Mouse (Mus musculus): Measurements from ENCODE around the gene 9130409I23Rik. TPM values are rescaled to one million over a fixed set of nuclear protein-coding genes. Genes with fewer than 3 reads are reported as not detected.
"Not testable (repeated sequence)": the region's sequence is repeated elsewhere in the genome, so short reads cannot be mapped to it uniquely, and the experiment has no call there.

9130409I23Rik gene
- total RNA-seq, 2 experiments from 2014 or later: not detected

DNA sequence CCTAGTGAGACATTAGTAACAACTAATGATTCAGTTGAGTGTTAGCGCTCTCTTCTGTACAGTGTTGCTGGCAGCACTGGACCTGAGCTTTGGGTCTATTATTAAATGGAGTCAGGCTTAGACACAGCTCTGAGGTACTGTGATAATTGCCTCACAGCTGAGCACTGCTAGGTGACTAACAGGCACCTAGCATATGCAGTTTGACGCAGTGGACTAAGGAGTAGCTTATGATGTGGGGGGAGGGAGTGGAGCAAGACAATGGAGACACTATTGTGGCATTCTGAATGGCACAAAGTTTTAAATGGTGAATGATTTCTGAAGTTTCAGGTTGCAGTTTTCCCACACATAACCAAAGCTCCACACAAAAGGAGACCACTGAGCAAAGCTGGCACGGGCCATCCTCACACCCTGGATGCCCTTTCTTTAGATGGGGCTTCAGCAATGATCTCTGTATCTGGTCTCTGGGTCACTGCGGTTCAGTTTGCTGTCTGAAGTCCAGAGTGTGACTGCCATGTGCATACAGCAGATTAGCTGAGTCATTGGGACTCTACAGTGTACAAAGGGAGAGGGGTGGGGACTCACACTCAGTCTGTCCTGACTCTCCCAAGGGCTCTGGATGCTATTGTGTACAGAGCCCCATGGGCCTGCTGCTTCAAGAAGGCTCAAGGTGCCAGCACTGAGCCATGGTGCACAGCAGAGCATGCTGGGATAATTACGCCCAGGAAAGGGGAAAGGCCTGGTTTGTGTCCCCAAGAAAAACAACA lies 15.8 kb upstream of the 9130409I23Rik start:
- not testable (repeated sequence) for DNase-seq

DNA sequence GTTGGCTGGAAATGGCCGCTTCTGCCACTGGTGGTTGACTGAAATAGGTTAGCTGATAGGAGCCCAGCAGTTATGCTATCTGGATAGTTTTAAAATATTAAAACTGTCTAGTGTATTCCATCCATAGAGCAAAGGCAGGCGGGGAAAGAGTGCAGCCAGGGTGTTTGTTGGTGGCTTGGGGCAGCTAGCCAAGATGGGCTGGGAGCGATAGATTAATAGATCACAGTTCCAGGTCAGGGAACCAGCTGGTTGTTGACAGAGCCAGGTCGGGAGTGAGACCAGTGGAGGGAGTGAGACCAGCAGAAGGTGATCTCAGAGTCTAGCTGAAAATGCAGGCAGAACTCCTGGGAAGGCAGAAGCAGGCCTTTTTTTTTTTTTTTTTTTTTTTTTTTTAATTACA lies 13.4 kb upstream of the 9130409I23Rik start:
- no peak for DNase-seq

DNA sequence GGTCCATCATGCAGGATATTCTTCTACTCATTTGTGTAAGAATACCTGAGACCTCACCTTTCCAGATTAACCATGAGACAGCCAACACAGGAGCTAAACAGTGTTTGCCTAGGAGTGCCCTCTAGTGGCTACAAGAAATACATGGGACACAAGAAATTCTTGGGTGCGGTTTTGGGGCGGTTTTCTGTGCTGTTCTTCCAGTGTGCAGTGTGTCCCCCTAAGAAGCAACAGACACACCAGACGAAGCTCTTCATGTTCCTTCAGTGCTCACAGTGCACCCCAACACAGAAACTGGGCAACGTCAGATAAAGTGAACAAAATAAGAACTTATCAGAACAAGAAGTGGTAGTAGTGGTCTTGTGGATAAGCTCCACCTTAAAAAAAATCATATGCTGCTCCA lies 11.4 kb upstream of the 9130409I23Rik start:
- no peak for DNase-seq

- no peak for DNase-seq
Measured at GRCm38 (mm10) chr1:181047520-181047919, 3.5 kb upstream of the 9130409I23Rik start.

DNA sequence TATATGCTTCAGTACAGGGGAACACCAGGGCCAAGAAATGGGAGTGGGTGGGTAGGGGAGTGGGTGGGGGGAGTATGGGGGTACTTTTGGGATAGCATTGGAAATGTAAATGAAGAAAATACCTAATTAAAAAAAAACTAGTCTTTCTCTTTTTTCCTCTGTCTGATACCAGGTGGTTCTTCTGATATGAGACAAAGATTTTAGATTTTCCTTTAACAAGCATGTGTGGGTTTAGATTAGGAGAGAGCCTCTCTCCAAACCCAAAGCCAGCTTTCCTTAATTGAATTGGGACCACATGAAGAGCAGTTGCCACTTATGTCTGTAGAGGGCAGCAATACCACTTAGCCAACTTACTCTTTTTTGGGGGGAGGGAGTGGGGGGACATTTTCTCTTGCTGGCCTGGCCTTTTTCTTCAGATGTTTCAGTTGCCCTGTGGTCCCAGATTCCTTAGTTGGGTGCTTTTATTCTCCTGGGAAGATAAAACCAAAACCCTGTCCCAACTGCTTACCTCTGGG lies 1.7 kb upstream of the 9130409I23Rik start:
- no peak for DNase-seq

- no peak for DNase-seq
Measured at GRCm38 (mm10) chr1:181052898-181053297, 1.9 kb downstream of the 9130409I23Rik start.

DNA sequence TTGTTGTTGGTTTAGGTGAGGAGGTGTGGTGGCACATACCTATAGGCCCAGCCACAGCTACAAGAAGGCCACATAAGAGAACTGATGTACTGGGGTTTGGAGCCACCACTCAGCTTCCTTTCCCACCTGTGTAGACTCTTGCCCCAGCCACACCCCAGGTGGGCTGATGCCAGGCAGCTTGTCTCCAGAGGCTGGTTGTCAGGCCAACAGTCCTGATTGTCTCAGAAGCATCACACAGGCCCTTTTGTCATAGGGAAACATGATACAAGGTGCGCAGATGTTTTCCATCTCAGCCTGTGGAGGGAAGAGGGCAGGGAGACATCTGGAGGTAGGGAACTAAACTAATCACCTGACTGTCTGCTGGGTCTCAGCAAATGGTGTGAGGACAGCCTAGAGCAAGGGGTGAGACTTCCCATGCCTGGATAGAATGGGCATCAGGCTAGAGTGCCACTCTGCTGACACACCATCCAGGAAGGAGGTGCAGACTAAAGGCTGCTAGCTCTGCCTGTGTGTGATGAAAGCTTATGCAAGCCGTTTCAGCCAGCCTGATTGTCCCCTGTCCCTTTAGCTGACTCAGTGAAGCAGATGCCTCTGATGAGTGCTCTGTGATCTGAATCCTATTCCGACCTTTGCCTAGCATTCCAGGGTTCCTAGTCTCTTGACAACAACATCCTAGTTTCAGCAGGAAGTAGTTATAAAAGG lies 10.9 kb downstream of the 9130409I23Rik start:
- DNase-seq: no peak

GRCm38 (mm10) chr1:181063991-181064390 lies 13.0 kb downstream of the 9130409I23Rik start:
- DNase-seq: no peak

DNA sequence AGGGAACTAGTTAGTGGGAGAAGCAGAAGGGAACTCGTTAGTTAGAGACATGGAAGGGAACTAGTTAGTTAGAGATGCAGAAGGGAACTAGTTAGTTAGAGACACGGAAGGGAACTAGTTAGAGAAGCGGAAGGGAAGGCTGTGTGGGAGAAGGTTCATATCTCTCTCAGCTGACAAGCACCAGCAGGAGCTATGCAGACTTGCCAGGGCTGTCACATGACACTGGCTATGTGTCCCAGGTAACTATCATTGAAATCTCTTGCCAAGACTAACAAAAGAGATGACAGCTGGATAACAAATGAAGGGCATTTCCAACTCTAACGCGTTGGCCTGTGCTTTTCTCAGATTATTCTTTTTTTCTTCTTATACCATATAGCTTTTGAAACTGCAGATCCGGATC lies 13.6 kb downstream of the 9130409I23Rik start:
- DNase-seq: no peak

- no peak for DNase-seq
Measured at GRCm38 (mm10) chr1:181068344-181068743, 17.3 kb downstream of the 9130409I23Rik start.

DNA sequence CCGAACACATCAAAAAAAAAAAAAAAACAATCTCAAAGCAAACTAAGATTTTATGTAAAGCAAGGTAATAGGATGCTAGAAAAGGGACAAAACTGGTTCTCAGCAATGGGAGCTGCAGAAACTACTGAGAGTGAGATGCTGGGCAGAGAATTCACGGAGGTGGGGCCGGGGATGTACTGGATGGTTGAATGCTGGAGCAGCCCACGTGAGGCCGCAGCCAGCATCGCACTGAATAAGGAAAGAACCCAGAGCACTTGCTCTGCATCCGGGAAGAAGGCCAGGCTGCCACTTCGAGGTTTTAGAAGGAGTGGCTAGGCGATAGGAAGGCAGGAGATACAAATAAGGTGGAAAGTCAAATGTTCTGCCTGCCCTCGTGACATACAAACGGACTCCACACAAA lies 18.6 kb downstream of the 9130409I23Rik start:
- no peak for DNase-seq

GRCm38 (mm10) chr1:181073075-181073474 lies 22.0 kb downstream of the 9130409I23Rik start:
- DNase-seq: no peak

DNA sequence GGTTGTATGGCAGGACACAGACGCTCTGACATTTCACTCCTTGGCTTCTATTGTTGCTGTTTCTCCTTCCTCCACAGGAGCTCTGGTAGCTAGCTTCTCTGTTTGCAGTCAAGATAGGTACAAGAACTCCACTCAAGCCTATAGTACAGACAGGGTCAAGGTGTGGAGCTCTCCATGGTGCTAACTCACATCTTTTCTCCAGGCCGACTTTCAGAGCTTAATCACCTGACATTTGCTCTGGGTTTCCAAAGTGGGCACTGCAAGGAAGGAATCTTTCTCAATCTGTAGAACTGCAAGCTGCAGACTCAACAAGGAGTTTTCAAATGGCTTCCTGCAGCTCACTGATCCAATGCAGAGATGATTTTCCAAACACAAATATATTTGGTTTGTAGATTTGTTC lies 33.0 kb downstream of the 9130409I23Rik start:
- DNase-seq: no peak

- DNase-seq: no peak
Measured at GRCm38 (mm10) chr1:181090048-181090447, 39.0 kb downstream of the 9130409I23Rik start.

Other genes with a start within 250 kb of the 9130409I23Rik start
- 100 to 1,000 TPM; 573 to 601 TPM for gene H3f3a, start 237.3 kb upstream of the 9130409I23Rik start, total RNA-seq (2021)
- 10 to 100 TPM in 1 of 2 experiments, 1 to 10 TPM in 1; 8.7 to 11.4 TPM for gene Sde2, start 200.1 kb upstream of the 9130409I23Rik start, total RNA-seq (2021)
- not detected for gene Lefty2, start 158.1 kb upstream of the 9130409I23Rik start, total RNA-seq (2021)
- gene Pycr2, start 146.9 kb upstream of the 9130409I23Rik start, total RNA-seq (2021): 10 to 100 TPM; 19.9 to 20.6 TPM
- gene Lefty1, start 116.2 kb upstream of the 9130409I23Rik start, total RNA-seq (2021): 1 to 10 TPM in 1 of 2 experiments, under 1 TPM in 1; 0.59 to 1.2 TPM
- 10 to 100 TPM; 13.2 to 16.2 TPM for gene Tmem63a, start 108.9 kb upstream of the 9130409I23Rik start, total RNA-seq (2021)
- gene Ephx1, start 30.3 kb upstream of the 9130409I23Rik start, total RNA-seq (2021): 10 to 100 TPM; 15.8 to 17.6 TPM
- gene Nvl, start 93.0 kb downstream of the 9130409I23Rik start, total RNA-seq (2021): 10 to 100 TPM in 1 of 2 experiments, 1 to 10 TPM in 1; 9.2 to 12.5 TPM
- 10 to 100 TPM; 27.5 to 30.9 TPM for gene Cnih4, start 93.5 kb downstream of the 9130409I23Rik start, total RNA-seq (2021)
- gene Wdr26, start 160.8 kb downstream of the 9130409I23Rik start, total RNA-seq (2021): 100 to 1,000 TPM; 105 to 116 TPM

All from gastrocnemius, postnatal 10 days (tissue).